Mouse (Mus musculus): Measurements from ENCODE around the gene Ptbp3. TPM values are rescaled to one million over a fixed set of nuclear protein-coding genes. Genes with fewer than 3 reads are reported as not detected.

The Ptbp3 gene
- total and polyA plus RNA-seq, 3 experiments, result 78.8 to 315 (median 121) TPM

DNA sequence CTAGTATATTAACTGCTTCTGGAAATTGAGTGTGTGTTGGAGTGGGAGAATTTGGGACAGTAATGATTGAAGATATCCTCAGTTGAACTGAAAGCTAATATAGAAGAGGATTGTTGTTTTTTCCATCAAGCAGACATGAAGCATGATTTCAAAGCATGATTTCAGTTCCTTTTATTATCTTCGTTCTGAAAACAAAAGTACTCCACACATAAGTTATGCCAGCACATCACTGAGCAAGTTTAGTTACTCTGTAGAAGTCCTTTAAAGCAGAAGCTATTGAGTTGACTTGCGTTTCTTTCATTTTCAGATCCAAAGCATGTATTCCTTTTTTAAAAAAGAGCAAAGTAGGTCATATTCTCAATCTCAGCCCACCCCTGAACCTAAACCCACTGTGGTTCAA is 47.4 kb upstream of the Ptbp3 start:
- H3K27ac ChIP-seq (ENCODE audit: control insufficient read depth, low read depth, low read length), result no peak overlapping the region

GRCm38 (mm10) chr4:59594614-59595013 is 45.5 kb upstream of the Ptbp3 start:
- no peak overlapping the region for H3K27ac ChIP-seq (ENCODE audit: control insufficient read depth, low read depth, low read length)

More for the DNA sequence above, 47.4 kb upstream of the Ptbp3 start:
- no peak overlapping the region for H3K4me3 ChIP-seq (ENCODE audit: control insufficient read depth in 1 of 2, insufficient read depth in 1 of 2, low read depth in 2 of 2, low read length in 2 of 2)
- no peaks in the 10 kb centered on the region for H3K27me3 ChIP-seq (ENCODE audit: control insufficient read depth in 1 of 2, insufficient read depth in 2 of 2, low read length in 2 of 2)
- no peaks in the 10 kb centered on the region for H3K36me3 ChIP-seq (ENCODE audit: control insufficient read depth in 1 of 2, insufficient read depth in 2 of 2, low read length in 2 of 2)
- H3K9me3 ChIP-seq (replicated peaks; ENCODE audit: insufficient read depth, low read length), result no peaks in the 10 kb centered on the region
- H3K9ac ChIP-seq (ENCODE audit: control insufficient read depth, low read depth, low read length, poor library complexity, severe bottlenecking), result no peak overlapping the region
- TF ChIP-seq RCOR1 (IDR thresholded peaks at IDR 0.05; ENCODE audit: low read depth, low read length), result no peak
- no peak for TF ChIP-seq GABPA (IDR thresholded peaks at IDR 0.05; ENCODE audit: low read depth, low read length)
- DNase-seq (ENCODE audit: low read depth, low spot score), result no peak
- no peaks in the 10 kb centered on the region for H3K4me1 ChIP-seq (ENCODE audit: control insufficient read depth in 1 of 2, insufficient read depth in 2 of 2, low read length in 2 of 2)
- H3K79me2 ChIP-seq (ENCODE audit: control insufficient read depth, insufficient read depth, low read length, poor library complexity), result no peaks in the 10 kb centered on the region

GRCm38 (mm10) chr4:59587872-59588226 is 38.7 kb upstream of the Ptbp3 start:
- Histone ChIP-seq H3K79me2 (ENCODE audit: control insufficient read depth, insufficient read depth, low read length, poor library complexity) (no peaks in the 10 kb centered on the region), H3K27ac (ENCODE audit: control insufficient read depth, low read depth, low read length) (no peak overlapping the region), H3K36me3 (ENCODE audit: control insufficient read depth in 1 of 2, insufficient read depth in 2 of 2, low read length in 2 of 2) (no peaks in the 10 kb centered on the region), H3K27me3 (ENCODE audit: control insufficient read depth in 1 of 2, insufficient read depth in 2 of 2, low read length in 2 of 2) (no peaks in the 10 kb centered on the region), H3K9ac (ENCODE audit: control insufficient read depth, low read depth, low read length, poor library complexity, severe bottlenecking) (no peak overlapping the region), H3K4me1 (ENCODE audit: control insufficient read depth in 1 of 2, insufficient read depth in 2 of 2, low read length in 2 of 2) (no peaks in the 10 kb centered on the region), H3K4me3 (ENCODE audit: control insufficient read depth in 1 of 2, insufficient read depth in 1 of 2, low read depth in 2 of 2, low read length in 2 of 2) (no peak overlapping the region), H3K9me3 (replicated peaks; ENCODE audit: insufficient read depth, low read length) (no peaks in the 10 kb centered on the region)
- TF ChIP-seq SMC3 (IDR thresholded peaks at IDR 0.05; ENCODE audit: low read depth, low read length) (no peak), ZKSCAN1 (IDR thresholded peaks at IDR 0.05; ENCODE audit: low read depth, low read length) (peak; percentile 92)
- no peak for DNase-seq (ENCODE audit: low read depth, low spot score)

More at GRCm38 (mm10) chr4:59594614-59595013, 45.5 kb upstream of the Ptbp3 start:
- Histone ChIP-seq H3K79me2 (ENCODE audit: control insufficient read depth, insufficient read depth, low read length, poor library complexity) (no peaks in the 10 kb centered on the region), H3K4me1 (ENCODE audit: control insufficient read depth in 1 of 2, insufficient read depth in 2 of 2, low read length in 2 of 2) (no peaks in the 10 kb centered on the region), H3K27me3 (ENCODE audit: control insufficient read depth in 1 of 2, insufficient read depth in 2 of 2, low read length in 2 of 2) (no peaks in the 10 kb centered on the region), H3K4me3 (ENCODE audit: control insufficient read depth in 1 of 2, insufficient read depth in 1 of 2, low read depth in 2 of 2, low read length in 2 of 2) (no peak overlapping the region), H3K36me3 (ENCODE audit: control insufficient read depth in 1 of 2, insufficient read depth in 2 of 2, low read length in 2 of 2) (no peaks in the 10 kb centered on the region), H3K9ac (ENCODE audit: control insufficient read depth, low read depth, low read length, poor library complexity, severe bottlenecking) (no peak overlapping the region), H3K9me3 (replicated peaks; ENCODE audit: insufficient read depth, low read length) (no peaks in the 10 kb centered on the region)
- DNase-seq (ENCODE audit: low read depth, low spot score), result no peak
- TF ChIP-seq CTCF (IDR thresholded peaks at IDR 0.05 in 2 of 3, conservative IDR thresholded peaks at IDR 0.05 in 1 of 3; ENCODE audit: control insufficient read depth in 1 of 3, insufficient read depth in 1 of 3, low read depth in 2 of 3, low read length in 3 of 3, poor library complexity in 1 of 3, severe bottlenecking in 1 of 3) (no peak), EP300 (IDR thresholded peaks at IDR 0.05; ENCODE audit: low read depth in 1 of 2, low read length in 2 of 2) (no peak), RAD21 (IDR thresholded peaks at IDR 0.05; ENCODE audit: low read depth, low read length) (no peak), TAL1 (IDR thresholded peaks at IDR 0.05; ENCODE audit: low read length) (no peak)

- Histone ChIP-seq H3K4me3 (ENCODE audit: control insufficient read depth in 1 of 2, insufficient read depth in 1 of 2, low read depth in 2 of 2, low read length in 2 of 2) (no peak overlapping the region), H3K79me2 (ENCODE audit: control insufficient read depth, insufficient read depth, low read length, poor library complexity) (no peaks in the 10 kb centered on the region), H3K36me3 (ENCODE audit: control insufficient read depth in 1 of 2, insufficient read depth in 2 of 2, low read length in 2 of 2) (no peaks in the 10 kb centered on the region; a peak in 1 of 4 replicates), H3K9ac (ENCODE audit: control insufficient read depth, low read depth, low read length, poor library complexity, severe bottlenecking) (no peak overlapping the region), H3K27ac (ENCODE audit: control insufficient read depth, low read depth, low read length) (no peak overlapping the region), H3K9me3 (replicated peaks; ENCODE audit: insufficient read depth, low read length) (no peaks in the 10 kb centered on the region), H3K4me1 (ENCODE audit: control insufficient read depth in 1 of 2, insufficient read depth in 2 of 2, low read length in 2 of 2) (no peaks in the 10 kb centered on the region), H3K27me3 (ENCODE audit: control insufficient read depth in 1 of 2, insufficient read depth in 2 of 2, low read length in 2 of 2) (no peaks in the 10 kb centered on the region)
- DNase-seq (ENCODE audit: low read depth, low spot score), result no peak
- TF ChIP-seq MAX (IDR thresholded peaks at IDR 0.05; ENCODE audit: low read length), result no peak
- no peak for TF ChIP-seq NELFE (IDR thresholded peaks at IDR 0.05; ENCODE audit: low read depth, low read length)
- TF ChIP-seq ELF1 (IDR thresholded peaks at IDR 0.05; ENCODE audit: low read depth, low read length), result no peak
- TF ChIP-seq CHD2 (IDR thresholded peaks at IDR 0.05; ENCODE audit: low read length), result no peak
- no peak for TF ChIP-seq TAL1 (IDR thresholded peaks at IDR 0.05; ENCODE audit: low read length)
- TF ChIP-seq ETS1 (IDR thresholded peaks at IDR 0.05; ENCODE audit: low read depth, low read length), result no peak
- TF ChIP-seq EP300 (IDR thresholded peaks at IDR 0.05; ENCODE audit: low read depth in 1 of 2, low read length in 2 of 2), result no peak
- TF ChIP-seq MYB (IDR thresholded peaks at IDR 0.05; ENCODE audit: low read depth, low read length), result no peak
Observed at GRCm38 (mm10) chr4:59587215-59587871, 38.2 kb upstream of the Ptbp3 start.
